Mouse (Mus musculus): Measurements from ENCODE around the gene Nlgn3. TPM values are rescaled to one million over a fixed set of nuclear protein-coding genes. Genes with fewer than 3 reads are reported as not detected.

Gene Nlgn3
- polyA plus RNA-seq, 1 experiment from 2014 or later, result 0.11 TPM

DNA sequence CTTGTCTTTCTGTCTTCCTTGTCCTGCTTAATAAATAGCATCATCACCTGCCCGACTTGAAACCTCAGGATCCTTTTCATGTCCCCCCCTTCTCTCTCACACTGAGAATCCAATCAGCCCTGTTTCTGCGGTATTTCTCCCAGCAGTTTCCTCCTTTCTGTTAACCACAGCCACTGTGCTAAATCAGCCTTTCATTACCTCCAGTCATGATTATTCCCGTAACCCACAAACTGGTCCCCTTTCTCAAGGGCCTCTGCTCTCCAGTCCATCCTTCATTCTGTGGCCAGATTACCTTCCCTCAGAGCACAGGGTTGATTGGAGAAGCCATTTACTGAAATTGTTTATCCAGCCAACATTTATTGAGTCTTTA, 30.2 kb upstream of the Nlgn3 start, which contains the start of gene Gm20489:
Gene Gm20489, minus strand, starts transcription at position 269 of the 370 bp plus-strand sequence.
- H3K4me2 ChIP-seq (ENCODE audit: low read depth, low read length), result no peak within 1 kb of the TSS

GRCm38 (mm10) chrX:101273410-101273809, 25.6 kb upstream of the Nlgn3 start:
- WGBS (ENCODE audit: insufficient replicate concordance), result 32% methylated on average over 6 of the region's 6 CpGs
- ATAC-seq (ENCODE audit: low read depth), result no peak
- no peak overlapping the region for H3K27ac ChIP-seq (ENCODE audit: low read length)

More for the DNA sequence above, 30.2 kb upstream of the Nlgn3 start, which contains the start of gene Gm20489:
- Histone ChIP-seq H3K4me3 (ENCODE audit: low read depth, low read length) (peak within 1 kb of the TSS; percentile 21; the same call in 1 of the 2 replicates), H3K36me3 (ENCODE audit: control insufficient read depth, insufficient read depth) (no peaks in the 10 kb centered on the region), H3K9me3 (replicated peaks; ENCODE audit: control insufficient read depth, low read length) (no peaks in the 10 kb centered on the region), H3K27ac (ENCODE audit: low read length) (no peak within 1 kb of the TSS), H3K9ac (ENCODE audit: low read depth, low read length) (no peak within 1 kb of the TSS), H3K27me3 (ENCODE audit: control insufficient read depth, insufficient read depth, low read depth, low read length) (no peaks in the 10 kb centered on the region; the same call in 1 of the 2 replicates), H3K4me1 (ENCODE audit: control insufficient read depth, low read depth, low read length) (peaks cover 3% of the 10 kb centered on the region)
- 27% methylated on average over 3 of the region's 3 CpGs for WGBS (ENCODE audit: insufficient replicate concordance)
- no peak for ATAC-seq (ENCODE audit: low read depth)

DNA sequence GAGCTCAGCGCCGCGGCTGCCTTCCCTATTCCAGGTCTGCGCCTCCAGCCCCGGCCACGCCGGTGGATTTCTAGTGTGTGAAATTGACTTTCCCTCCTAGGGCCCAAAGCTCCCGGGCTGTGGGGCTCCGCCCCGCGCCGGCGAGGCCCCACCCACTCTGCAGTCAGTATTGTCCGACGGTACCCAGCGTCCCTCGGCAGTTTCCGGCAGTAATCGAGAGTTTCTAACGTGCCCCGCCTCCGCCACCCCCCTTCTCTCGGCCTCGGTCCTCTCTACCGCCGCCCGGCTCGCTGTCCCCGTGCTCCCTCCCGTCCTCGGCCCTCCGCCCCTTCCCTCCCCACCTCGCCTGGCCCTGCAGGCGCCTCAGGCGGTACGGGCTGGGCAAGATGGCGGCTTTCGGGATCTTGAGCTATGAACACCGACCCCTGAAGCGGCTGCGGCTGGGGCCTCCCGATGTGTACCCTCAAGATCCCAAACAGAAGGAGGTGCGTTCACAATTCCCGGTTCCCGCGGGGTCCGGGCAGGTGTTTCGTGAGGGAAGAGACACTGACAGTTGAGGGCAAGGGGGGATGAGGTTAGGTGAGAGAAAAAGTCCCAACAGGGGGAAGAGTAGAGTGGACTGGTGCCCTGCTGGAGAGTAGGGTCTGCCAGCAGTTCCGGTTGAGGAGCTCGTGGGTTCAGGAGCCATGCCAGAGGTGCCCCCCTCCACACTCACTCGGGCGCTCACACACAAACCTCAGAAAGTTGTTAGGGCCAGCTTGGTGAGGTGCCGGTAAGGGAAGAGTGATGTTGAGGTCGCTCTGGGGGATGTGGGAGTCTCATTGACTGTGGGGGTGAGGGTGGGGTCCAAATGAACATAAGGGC, 24.9 kb upstream of the Nlgn3 start, which contains the start of gene Med12:
Gene Med12, plus strand, starts transcription at position 156 of the 864 bp plus-strand sequence.
- ATAC-seq (ENCODE audit: low read depth), result peak; percentile 96
- 17% methylated on average over 54 of the region's 54 CpGs for WGBS (ENCODE audit: insufficient replicate concordance)

More at GRCm38 (mm10) chrX:101273410-101273809, 25.6 kb upstream of the Nlgn3 start:
- Histone ChIP-seq H3K4me3 (ENCODE audit: low read depth, low read length) (peak overlapping the region; percentile 69), H3K27me3 (ENCODE audit: control insufficient read depth, insufficient read depth, low read depth, low read length) (no peaks in the 10 kb centered on the region), H3K4me1 (ENCODE audit: control insufficient read depth, low read depth, low read length) (peaks cover 7% of the 10 kb centered on the region), H3K4me2 (ENCODE audit: low read depth, low read length) (peak overlapping the region; percentile 59), H3K36me3 (ENCODE audit: control insufficient read depth, insufficient read depth) (peaks cover 9% of the 10 kb centered on the region), H3K9me3 (replicated peaks; ENCODE audit: control insufficient read depth, low read length) (no peaks in the 10 kb centered on the region), H3K9ac (ENCODE audit: low read depth, low read length) (peak overlapping the region; percentile 47)

GRCm38 (mm10) chrX:101282813-101283212, 16.2 kb upstream of the Nlgn3 start:
- 77% methylated on average over 6 of the region's 6 CpGs for WGBS (ENCODE audit: insufficient replicate concordance)

More for the DNA sequence above, 24.9 kb upstream of the Nlgn3 start, which contains the start of gene Med12:
- Histone ChIP-seq H3K27me3 (ENCODE audit: control insufficient read depth, insufficient read depth, low read depth, low read length) (no peaks in the 10 kb centered on the region), H3K9me3 (replicated peaks; ENCODE audit: control insufficient read depth, low read length) (no peaks in the 10 kb centered on the region), H3K36me3 (ENCODE audit: control insufficient read depth, insufficient read depth) (peaks cover 12% of the 10 kb centered on the region), H3K9ac (ENCODE audit: low read depth, low read length) (peak within 1 kb of the TSS; percentile 78), H3K27ac (ENCODE audit: low read length) (peak within 1 kb of the TSS; percentile 65), H3K4me3 (ENCODE audit: low read depth, low read length) (peak within 1 kb of the TSS; percentile 69), H3K4me1 (ENCODE audit: control insufficient read depth, low read depth, low read length) (peaks cover 7% of the 10 kb centered on the region), H3K4me2 (ENCODE audit: low read depth, low read length) (peak within 1 kb of the TSS; percentile 65)

DNA sequence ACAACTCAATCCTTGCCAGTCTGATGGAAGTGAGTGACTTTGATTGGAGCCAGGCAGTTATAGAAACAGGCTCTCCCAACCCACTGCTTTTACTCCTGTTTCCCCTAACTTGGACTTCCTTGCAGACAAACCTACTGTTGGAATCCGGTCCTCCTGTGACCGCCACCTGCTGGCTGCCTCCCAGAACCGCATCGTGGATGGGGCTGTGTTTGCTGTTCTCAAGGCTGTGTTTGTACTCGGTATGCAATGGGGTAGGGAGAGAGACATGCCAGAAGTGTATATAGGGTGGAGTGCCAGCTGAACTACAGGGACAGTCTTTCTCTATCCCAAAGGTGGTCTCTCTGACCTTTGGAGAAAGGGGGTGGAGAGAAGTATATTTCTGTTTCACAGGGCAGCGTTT, 13.4 kb upstream of the Nlgn3 start:
- no peaks in the 10 kb centered on the region for H3K9me3 ChIP-seq (replicated peaks; ENCODE audit: control insufficient read depth, low read length)
- H3K4me3 ChIP-seq (ENCODE audit: low read depth, low read length), result no peak overlapping the region
- H3K9ac ChIP-seq (ENCODE audit: low read depth, low read length), result no peak overlapping the region
- ATAC-seq (ENCODE audit: low read depth), result no peak
- no peak overlapping the region for H3K4me2 ChIP-seq (ENCODE audit: low read depth, low read length)
- no peaks in the 10 kb centered on the region; the same call in 1 of the 2 replicates for H3K27me3 ChIP-seq (ENCODE audit: control insufficient read depth, insufficient read depth, low read depth, low read length)
- WGBS (ENCODE audit: insufficient replicate concordance), result 22% methylated on average over 6 of the region's 6 CpGs
- peaks cover 40% of the 10 kb centered on the region for H3K36me3 ChIP-seq (ENCODE audit: control insufficient read depth, insufficient read depth)
- peaks cover 40% of the 10 kb centered on the region for H3K4me1 ChIP-seq (ENCODE audit: control insufficient read depth, low read depth, low read length)
- H3K27ac ChIP-seq (ENCODE audit: low read length), result 0 out of 2 replicates have a peak overlapping the region, but pooled peaks have one; percentile 44

More at GRCm38 (mm10) chrX:101282813-101283212, 16.2 kb upstream of the Nlgn3 start:
- peaks cover 50% of the 10 kb centered on the region for H3K36me3 ChIP-seq (ENCODE audit: control insufficient read depth, insufficient read depth)
- H3K4me2 ChIP-seq (ENCODE audit: low read depth, low read length), result no peak overlapping the region
- no peak overlapping the region for H3K4me3 ChIP-seq (ENCODE audit: low read depth, low read length)
- no peak overlapping the region for H3K27ac ChIP-seq (ENCODE audit: low read length)
- no peak for ATAC-seq (ENCODE audit: low read depth)
- H3K4me1 ChIP-seq (ENCODE audit: control insufficient read depth, low read depth, low read length), result peaks cover 16% of the 10 kb centered on the region
- H3K9ac ChIP-seq (ENCODE audit: low read depth, low read length), result no peak overlapping the region
- no peaks in the 10 kb centered on the region for H3K9me3 ChIP-seq (replicated peaks; ENCODE audit: control insufficient read depth, low read length)
- H3K27me3 ChIP-seq (ENCODE audit: control insufficient read depth, insufficient read depth, low read depth, low read length), result no peaks in the 10 kb centered on the region

DNA sequence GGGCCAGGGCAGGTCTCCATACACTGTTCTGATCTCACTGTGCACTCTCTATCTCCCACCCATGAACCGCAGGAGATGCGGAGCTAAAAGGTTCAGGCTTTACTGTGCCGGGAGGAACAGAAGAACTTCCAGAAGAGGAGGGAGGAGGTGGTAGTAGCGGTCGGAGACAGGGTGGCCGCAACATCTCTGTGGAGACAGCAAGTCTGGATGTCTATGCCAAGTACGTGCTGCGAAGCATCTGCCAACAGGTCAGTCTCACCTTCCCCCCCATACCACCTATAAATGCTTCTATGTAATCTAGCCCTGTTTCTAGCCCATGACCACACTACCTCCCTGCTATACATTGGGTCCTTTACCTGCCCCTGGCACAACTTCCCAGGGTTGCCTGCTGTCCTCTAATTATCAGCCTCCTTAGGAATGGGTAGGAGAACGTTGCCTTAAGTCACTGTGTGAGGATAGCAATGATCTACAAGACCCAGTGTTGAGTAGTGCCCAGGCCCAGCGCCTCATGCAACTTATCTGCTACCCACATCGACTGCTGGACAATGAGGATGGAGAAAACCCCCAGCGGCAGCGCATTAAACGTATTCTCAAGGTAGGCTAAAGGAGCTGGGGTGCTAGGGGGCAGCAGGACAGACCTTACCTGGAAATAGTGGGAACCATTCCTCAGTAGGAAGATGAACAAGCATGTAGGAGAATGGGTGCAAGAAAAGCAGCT, 12.9 kb upstream of the Nlgn3 start:
- no peak overlapping the region for H3K4me2 ChIP-seq (ENCODE audit: low read depth, low read length)
- no peaks in the 10 kb centered on the region; the same call in 1 of the 2 replicates for H3K27me3 ChIP-seq (ENCODE audit: control insufficient read depth, insufficient read depth, low read depth, low read length)
- peak overlapping the region; percentile 10; the same call in 1 of the 2 replicates for H3K9ac ChIP-seq (ENCODE audit: low read depth, low read length)
- H3K9me3 ChIP-seq (replicated peaks; ENCODE audit: control insufficient read depth, low read length), result no peaks in the 10 kb centered on the region
- H3K4me1 ChIP-seq (ENCODE audit: control insufficient read depth, low read depth, low read length), result peaks cover 41% of the 10 kb centered on the region
- no peak overlapping the region for H3K4me3 ChIP-seq (ENCODE audit: low read depth, low read length)
- WGBS (ENCODE audit: insufficient replicate concordance), result 82% methylated on average over 14 of the region's 14 CpGs
- ATAC-seq (ENCODE audit: low read depth), result no peak
- peaks cover 39% of the 10 kb centered on the region for H3K36me3 ChIP-seq (ENCODE audit: control insufficient read depth, insufficient read depth)
- H3K27ac ChIP-seq (ENCODE audit: low read length), result peak overlapping the region; percentile 93

- peak overlapping the region; percentile 46 for H3K4me2 ChIP-seq (ENCODE audit: low read depth, low read length)
Observed at GRCm38 (mm10) chrX:101287543-101287942, 11.4 kb upstream of the Nlgn3 start.

DNA sequence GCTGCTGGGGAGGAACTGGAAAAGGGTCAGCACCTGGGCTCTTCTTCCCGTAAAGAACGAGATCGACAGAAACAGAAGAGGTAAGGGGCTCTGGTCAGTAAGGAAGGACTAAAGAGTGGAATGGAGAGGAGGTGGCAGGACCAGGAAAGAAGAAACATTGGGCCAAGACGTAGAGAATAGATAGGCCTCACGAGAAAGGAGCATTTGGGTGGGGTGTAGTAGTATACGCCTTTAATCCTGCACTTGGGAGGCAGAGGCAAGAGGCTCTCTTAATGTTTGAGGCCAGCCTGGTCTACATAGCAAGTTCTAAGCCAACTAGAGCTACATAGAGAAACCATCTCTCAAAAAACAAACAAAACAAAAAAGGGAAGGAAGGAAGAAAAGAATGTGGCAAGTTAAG, 10.5 kb upstream of the Nlgn3 start:
- Histone ChIP-seq H3K9me3 (replicated peaks; ENCODE audit: control insufficient read depth, low read length) (no peaks in the 10 kb centered on the region), H3K27ac (ENCODE audit: low read length) (peak overlapping the region; percentile 93), H3K4me3 (ENCODE audit: low read depth, low read length) (no peak overlapping the region), H3K4me2 (ENCODE audit: low read depth, low read length) (peak overlapping the region; percentile 46), H3K9ac (ENCODE audit: low read depth, low read length) (peak overlapping the region; percentile 48), H3K4me1 (ENCODE audit: control insufficient read depth, low read depth, low read length) (peaks cover 41% of the 10 kb centered on the region), H3K36me3 (ENCODE audit: control insufficient read depth, insufficient read depth) (peaks cover 38% of the 10 kb centered on the region), H3K27me3 (ENCODE audit: control insufficient read depth, insufficient read depth, low read depth, low read length) (no peaks in the 10 kb centered on the region; the same call in 1 of the 2 replicates)
- ATAC-seq (ENCODE audit: low read depth), result peak; percentile 54
- 68% methylated on average over 6 of the region's 6 CpGs for WGBS (ENCODE audit: insufficient replicate concordance)

More at GRCm38 (mm10) chrX:101287543-101287942, 11.4 kb upstream of the Nlgn3 start:
- Histone ChIP-seq H3K9me3 (replicated peaks; ENCODE audit: control insufficient read depth, low read length) (no peaks in the 10 kb centered on the region), H3K9ac (ENCODE audit: low read depth, low read length) (peak overlapping the region; percentile 48), H3K4me3 (ENCODE audit: low read depth, low read length) (peak overlapping the region; percentile 7; the same call in 1 of the 2 replicates), H3K4me1 (ENCODE audit: control insufficient read depth, low read depth, low read length) (peaks cover 41% of the 10 kb centered on the region), H3K27ac (ENCODE audit: low read length) (peak overlapping the region; percentile 93), H3K27me3 (ENCODE audit: control insufficient read depth, insufficient read depth, low read depth, low read length) (no peaks in the 10 kb centered on the region; the same call in 1 of the 2 replicates), H3K36me3 (ENCODE audit: control insufficient read depth, insufficient read depth) (peaks cover 35% of the 10 kb centered on the region)
- WGBS (ENCODE audit: insufficient replicate concordance), result 32% methylated on average over 3 of the region's 3 CpGs
- peak; percentile 98 for ATAC-seq (ENCODE audit: low read depth)
